Mouse (Mus musculus) midbrain, embryonic 13.5 days (tissue): Measurements from ENCODE around the gene Coq3. TPM values are rescaled to one million over a fixed set of nuclear protein-coding genes. Genes with fewer than 3 reads are reported as not detected.
A peak's percentile ranks its signal among the peaks of the same experiment; 100 is the strongest.

Source experiments
- ATAC-seq: fragments of 200-750 bp; cut with Nextera tagmentation; 2 replicates; pipeline ENCODE4 v1.8.0; 2017; ENCODE audit warnings: mild to moderate bottlenecking, moderate TSS enrichment, moderate library complexity
- H3K27ac ChIP-seq: fragments of 300-500 bp; sonication (generic); 2 replicates; pipeline ENCODE4 v1.5.1; 2015; ENCODE audit warnings: inconsistent platforms, mild to moderate bottlenecking, moderate library complexity
- H3K27me3 ChIP-seq: fragments of 300-500 bp; sonication (generic); 2 replicates; pipeline ENCODE4 v1.6.1; 2015; ENCODE audit warnings: mild to moderate bottlenecking, inconsistent platforms
- H3K36me3 ChIP-seq: fragments of 300-500 bp; sonication (generic); 2 replicates; pipeline ENCODE4 v1.6.1; 2015; ENCODE audit warnings: mild to moderate bottlenecking, inconsistent platforms
- H3K4me1 ChIP-seq: fragments of 300-500 bp; sonication (generic); replicated peaks from 2 replicates; pipeline ENCODE4 v1.6.1; 2015; ENCODE audit warnings: inconsistent platforms
- H3K4me2 ChIP-seq: fragments of 300-500 bp; sonication (generic); replicated peaks from 2 replicates; pipeline ENCODE4 v1.6.1; 2015; ENCODE audit warnings: moderate library complexity, mild to moderate bottlenecking, inconsistent platforms
- H3K4me3 ChIP-seq: fragments of 300-500 bp; sonication (generic); replicated peaks from 2 replicates; pipeline ENCODE4 v1.5.1; 2015; ENCODE audit warnings: mild to moderate bottlenecking, inconsistent platforms
- H3K9ac ChIP-seq: fragments of 300-500 bp; sonication (generic); replicated peaks from 2 replicates; pipeline ENCODE4 v1.6.1; 2015; ENCODE audit warnings: mild to moderate bottlenecking, inconsistent platforms
- H3K9me3 ChIP-seq: fragments of 300-500 bp; sonication (generic); 2 replicates; pipeline ENCODE4 v1.6.1; 2016; ENCODE audit warnings: mild to moderate bottlenecking, inconsistent platforms
- WGBS: fragments of 180-500 bp; shearing (Covaris S2); methylation state at CpG from one replicate; pipeline ENCODE4 v1.1.7; 2015; 5-methylcytosine and 5-hydroxymethylcytosine counted together
- polyA plus RNA-seq: library from polyadenylated mRNA; unstranded; fragments of >200 nt; fragmentation: Nextera tagmentation; extraction: Ambion mirVana; gene quantifications from 2 replicates; pipeline ENCODE4 v1.2.1, GENCODE M21; 2015

Gene Coq3
- polyA plus RNA-seq = 11.1 and 11.8 TPM in 2 replicates

DNA sequence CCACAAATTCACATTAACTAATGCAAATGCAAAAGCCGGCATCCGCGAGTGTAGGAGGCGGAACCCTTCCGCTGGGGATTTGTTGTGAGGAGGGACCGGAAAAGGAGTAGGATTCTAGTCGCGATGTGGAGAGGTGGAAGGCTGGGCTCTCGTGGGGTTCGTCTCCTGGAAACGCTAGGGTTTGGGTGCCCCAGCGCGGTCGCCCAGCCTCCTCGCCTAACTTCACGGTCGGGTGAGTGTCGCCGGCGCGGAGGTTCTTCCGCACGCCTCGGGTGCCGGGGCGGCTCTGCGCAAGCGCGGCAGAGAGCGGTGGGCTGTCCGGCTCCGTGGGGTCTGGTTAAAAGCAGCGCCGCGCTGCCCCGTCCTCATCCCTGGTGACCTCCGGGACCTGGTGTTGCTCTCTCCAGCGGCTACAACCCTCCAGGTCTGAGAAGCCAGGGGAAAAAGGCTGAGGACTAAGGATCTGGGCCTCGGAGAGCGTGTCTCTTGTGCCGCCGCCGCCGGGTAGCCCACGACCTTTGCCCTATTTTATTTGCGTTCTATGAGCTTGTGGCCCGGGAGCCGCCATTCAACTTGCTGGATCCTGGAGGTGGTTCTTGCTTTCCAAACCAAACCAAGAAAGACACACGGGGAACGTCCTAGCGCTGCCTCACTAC is at the start of gene Coq3:
TSS of gene Coq3 (plus strand) at position 109 of the 656 bp plus-strand sequence.
- peak; percentile 96 for ATAC-seq
- Histone ChIP-seq H3K27ac (peak within 1 kb of the TSS; percentile 91), H3K4me2 (peak within 1 kb of the TSS; percentile 62), H3K4me1 (peaks cover 6% of the 10 kb centered on the region; the same call in 1 of the 2 replicates), H3K9ac (peak within 1 kb of the TSS; percentile 82), H3K9me3 (no peaks in the 10 kb centered on the region), H3K4me3 (peak within 1 kb of the TSS; percentile 78), H3K36me3 (peaks cover 13% of the 10 kb centered on the region), H3K27me3 (no peaks in the 10 kb centered on the region)
- WGBS = 0% methylated on average over 51 of the region's 51 CpGs

DNA sequence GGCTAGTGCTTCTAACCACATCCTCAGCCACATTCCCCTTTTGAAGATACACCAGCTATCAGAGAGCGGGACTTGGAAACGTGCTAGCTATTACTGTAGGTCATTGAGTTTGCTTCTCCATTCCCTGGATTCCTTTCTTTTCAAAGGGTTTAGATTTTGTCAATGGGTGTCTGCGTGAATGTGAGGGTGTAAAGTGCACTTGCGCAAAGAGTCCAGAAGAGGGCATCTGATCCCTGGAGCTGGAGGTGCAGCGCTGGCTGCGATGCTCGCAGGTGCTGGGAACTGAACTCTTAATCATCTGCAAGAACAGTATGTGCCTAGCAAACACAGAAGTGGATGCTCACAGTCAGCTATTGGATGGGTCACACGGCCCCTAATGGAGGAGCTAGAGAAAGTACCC is 46.6 kb upstream of the Coq3 start:
- Histone ChIP-seq H3K4me3 (no peak overlapping the region), H3K9ac (no peak overlapping the region), H3K9me3 (no peaks in the 10 kb centered on the region), H3K4me1 (no peaks in the 10 kb centered on the region), H3K4me2 (no peak overlapping the region), H3K36me3 (peaks cover 26% of the 10 kb centered on the region), H3K27ac (no peak overlapping the region), H3K27me3 (no peaks in the 10 kb centered on the region)
- ATAC-seq = no peak
- WGBS = 94% methylated on average over 8 of the region's 8 CpGs

GRCm38 (mm10) chr4:21847481-21848286 is 31.8 kb upstream of the Coq3 start, which contains the start of gene Pnisr:
Gene Pnisr, plus strand, starts transcription at chr4:21847583.
- ATAC-seq = peak; percentile 98
- under 1% methylated on average over 50 of the region's 50 CpGs for WGBS
- Histone ChIP-seq H3K9ac (peak within 1 kb of the TSS; percentile 86), H3K27me3 (no peaks in the 10 kb centered on the region), H3K4me2 (peak within 1 kb of the TSS; percentile 54), H3K4me3 (peak within 1 kb of the TSS; percentile 88), H3K4me1 (peaks cover 27% of the 10 kb centered on the region), H3K27ac (peak within 1 kb of the TSS; percentile 97), H3K9me3 (no peaks in the 10 kb centered on the region), H3K36me3 (no peaks in the 10 kb centered on the region)

- no peaks in the 10 kb centered on the region for H3K36me3 ChIP-seq
- peaks cover 27% of the 10 kb centered on the region for H3K4me1 ChIP-seq
- no peaks in the 10 kb centered on the region for H3K9me3 ChIP-seq
- ATAC-seq = peak; percentile 87
- WGBS = 0% methylated on average over 24 of the region's 24 CpGs
- H3K27ac ChIP-seq = peak overlapping the region; percentile 97
- H3K4me3 ChIP-seq = peak overlapping the region; percentile 88
- peak overlapping the region; percentile 86 for H3K9ac ChIP-seq
- H3K4me2 ChIP-seq = peak overlapping the region; percentile 54
- H3K27me3 ChIP-seq = no peaks in the 10 kb centered on the region
Observed at GRCm38 (mm10) chr4:21848287-21848630, 31.2 kb upstream of the Coq3 start.

GRCm38 (mm10) chr4:21857481-21857880 is 22.0 kb upstream of the Coq3 start:
- no peak overlapping the region for H3K4me3 ChIP-seq
- H3K9me3 ChIP-seq = no peaks in the 10 kb centered on the region
- H3K4me2 ChIP-seq = no peak overlapping the region
- no peak overlapping the region for H3K9ac ChIP-seq
- H3K27me3 ChIP-seq = no peaks in the 10 kb centered on the region
- no peak for ATAC-seq
- no peak overlapping the region for H3K27ac ChIP-seq
- H3K36me3 ChIP-seq = peaks cover 56% of the 10 kb centered on the region
- no peaks in the 10 kb centered on the region for H3K4me1 ChIP-seq
- 72% methylated on average over 1 of the region's 1 CpGs for WGBS

GRCm38 (mm10) chr4:21865226-21865625 is 14.2 kb upstream of the Coq3 start:
- no peaks in the 10 kb centered on the region for H3K27me3 ChIP-seq
- H3K27ac ChIP-seq = no peak overlapping the region
- WGBS = 97% methylated on average over 1 of the region's 1 CpGs
- no peak overlapping the region for H3K9ac ChIP-seq
- no peaks in the 10 kb centered on the region for H3K9me3 ChIP-seq
- no peak for ATAC-seq
- peaks cover 63% of the 10 kb centered on the region for H3K36me3 ChIP-seq
- no peak overlapping the region for H3K4me3 ChIP-seq
- H3K4me2 ChIP-seq = no peak overlapping the region
- no peaks in the 10 kb centered on the region for H3K4me1 ChIP-seq

- Histone ChIP-seq H3K9ac (no peak overlapping the region; the same call in 1 of the 2 replicates), H3K27ac (no peak overlapping the region), H3K4me1 (peaks cover 6% of the 10 kb centered on the region; the same call in 1 of the 2 replicates), H3K36me3 (peaks cover 19% of the 10 kb centered on the region), H3K9me3 (no peaks in the 10 kb centered on the region), H3K27me3 (no peaks in the 10 kb centered on the region), H3K4me3 (peak overlapping the region; percentile 78), H3K4me2 (peak overlapping the region; percentile 62)
- WGBS = 35% methylated on average over 6 of the region's 6 CpGs
- ATAC-seq = no peak
Observed at GRCm38 (mm10) chr4:21878776-21879175, 697 bp upstream of the Coq3 start.

- Histone ChIP-seq H3K4me1 (peaks cover 6% of the 10 kb centered on the region; the same call in 1 of the 2 replicates), H3K9me3 (no peaks in the 10 kb centered on the region), H3K27me3 (no peaks in the 10 kb centered on the region), H3K4me2 (no peak overlapping the region), H3K36me3 (no peaks in the 10 kb centered on the region), H3K9ac (no peak overlapping the region), H3K27ac (no peak overlapping the region), H3K4me3 (no peak overlapping the region)
- WGBS = 95% methylated on average over 6 of the region's 6 CpGs
- no peak for ATAC-seq
Observed at GRCm38 (mm10) chr4:21882806-21883205, 3.3 kb downstream of the Coq3 start.

DNA sequence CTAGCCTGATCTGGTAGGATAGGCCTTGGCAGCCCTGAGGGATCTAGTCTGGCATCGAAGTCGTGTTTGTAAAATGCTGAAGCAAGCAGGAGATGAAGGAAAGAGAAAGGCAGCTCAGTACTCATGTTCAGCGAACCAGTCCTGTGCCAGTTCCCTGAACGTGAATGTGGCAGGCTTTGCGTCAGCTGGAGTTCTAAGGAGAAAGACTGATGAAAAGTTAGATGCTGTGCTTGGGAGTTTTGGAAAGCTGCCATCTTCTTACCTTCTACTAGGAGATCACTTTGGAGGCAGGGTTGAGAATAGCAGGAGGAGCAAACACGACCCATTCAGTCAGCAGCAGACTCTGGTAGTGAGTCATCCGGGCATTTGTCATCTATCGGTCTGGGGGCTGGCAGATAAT is 6.4 kb downstream of the Coq3 start:
- H3K27ac ChIP-seq = no peak overlapping the region
- H3K36me3 ChIP-seq = no peaks in the 10 kb centered on the region
- H3K9ac ChIP-seq = no peak overlapping the region
- H3K9me3 ChIP-seq = no peaks in the 10 kb centered on the region
- H3K4me1 ChIP-seq = no peaks in the 10 kb centered on the region
- no peak overlapping the region for H3K4me2 ChIP-seq
- ATAC-seq = no peak
- 95% methylated on average over 8 of the region's 8 CpGs for WGBS
- no peak overlapping the region for H3K4me3 ChIP-seq
- H3K27me3 ChIP-seq = no peaks in the 10 kb centered on the region

- WGBS = under 1% methylated on average over 65 of the region's 83 CpGs
- H3K4me1 ChIP-seq = peaks cover 29% of the 10 kb centered on the region
Observed at GRCm38 (mm10) chr4:21930971-21931771, 51.7 kb downstream of the Coq3 start, which contains the start of gene Faxc. Gene Faxc, plus strand, starts transcription at chr4:21931329.

GRCm38 (mm10) chr4:21931772-21932630 is 52.5 kb downstream of the Coq3 start:
- 9% methylated on average over 23 of the region's 23 CpGs for WGBS
- Histone ChIP-seq H3K27me3 (no peaks in the 10 kb centered on the region), H3K4me1 (peaks cover 29% of the 10 kb centered on the region), H3K36me3 (peaks cover 9% of the 10 kb centered on the region), H3K4me3 (peak overlapping the region; percentile 86), H3K4me2 (peak overlapping the region; percentile 70), H3K9ac (peak overlapping the region; percentile 99), H3K9me3 (no peaks in the 10 kb centered on the region), H3K27ac (peak overlapping the region; percentile 98)
- peak; percentile 51 for ATAC-seq

More at GRCm38 (mm10) chr4:21930971-21931771, 51.7 kb downstream of the Coq3 start, which contains the start of gene Faxc:
- Histone ChIP-seq H3K4me3 (peak within 1 kb of the TSS; percentile 86), H3K4me2 (peak within 1 kb of the TSS; percentile 70), H3K27ac (peak within 1 kb of the TSS; percentile 98), H3K27me3 (no peaks in the 10 kb centered on the region), H3K9me3 (no peaks in the 10 kb centered on the region), H3K9ac (peak within 1 kb of the TSS; percentile 99), H3K36me3 (peaks cover under 1% of the 10 kb centered on the region; the same call in 1 of the 2 replicates)
- ATAC-seq = peak; percentile 92
